Mouse (Mus musculus): Measurements from ENCODE around the gene Akap6. TPM values are rescaled to one million over a fixed set of nuclear protein-coding genes. Genes with fewer than 3 reads are reported as not detected.

Gene Akap6
- polyA plus RNA-seq, 3 experiments from 2014 or later: 0.06 to 0.44 (median 0.09) TPM

GRCm38 (mm10) chr12:52849297-52849696 lies 150.1 kb downstream of the Akap6 start:
- no peak for ATAC-seq

- no peak for ATAC-seq
These were observed 151.3 kb downstream of the Akap6 start for GRCm38 (mm10) chr12:52850332-52851036.

- ATAC-seq: no peak
These were observed 152.0 kb downstream of the Akap6 start for GRCm38 (mm10) chr12:52851221-52851620.

- no peak for ATAC-seq
These were observed 155.1 kb downstream of the Akap6 start for GRCm38 (mm10) chr12:52854236-52854679.

- no peak for ATAC-seq
These were observed 156.9 kb downstream of the Akap6 start for GRCm38 (mm10) chr12:52856104-52856503.

- ATAC-seq: no peak
These were observed 158.1 kb downstream of the Akap6 start for GRCm38 (mm10) chr12:52857306-52857705.

- no peak for ATAC-seq
These were observed 162.7 kb downstream of the Akap6 start for GRCm38 (mm10) chr12:52861922-52862321.

- ATAC-seq: no peak
These were observed 168.9 kb downstream of the Akap6 start for GRCm38 (mm10) chr12:52868000-52868624.

GRCm38 (mm10) chr12:52871604-52872003 lies 172.4 kb downstream of the Akap6 start:
- ATAC-seq: no peak

- no peak for ATAC-seq
These were observed 175.2 kb downstream of the Akap6 start for GRCm38 (mm10) chr12:52874332-52874923.

- ATAC-seq: no peak
These were observed 176.9 kb downstream of the Akap6 start for GRCm38 (mm10) chr12:52876065-52876464.

- no peak for ATAC-seq
These were observed 178.0 kb downstream of the Akap6 start for GRCm38 (mm10) chr12:52876978-52877769.

GRCm38 (mm10) chr12:52879324-52879723 lies 180.1 kb downstream of the Akap6 start:
- ATAC-seq: no peak

GRCm38 (mm10) chr12:52892519-52892918 lies 193.3 kb downstream of the Akap6 start:
- no peak for ATAC-seq

GRCm38 (mm10) chr12:52893656-52894405 lies 194.6 kb downstream of the Akap6 start:
- no peak for ATAC-seq

- ATAC-seq: no peak
These were observed 196.7 kb downstream of the Akap6 start for GRCm38 (mm10) chr12:52895672-52896460.

GRCm38 (mm10) chr12:52896785-52897184 lies 197.6 kb downstream of the Akap6 start:
- ATAC-seq: no peak

GRCm38 (mm10) chr12:52898130-52898529 lies 198.9 kb downstream of the Akap6 start:
- ATAC-seq: no peak

GRCm38 (mm10) chr12:52904046-52904445 lies 204.9 kb downstream of the Akap6 start:
- ATAC-seq: no peak

- no peak for ATAC-seq
These were observed 209.4 kb downstream of the Akap6 start for GRCm38 (mm10) chr12:52908448-52909066.

GRCm38 (mm10) chr12:52910345-52910744 lies 211.2 kb downstream of the Akap6 start:
- ATAC-seq: no peak
